Mouse (Mus musculus) adrenal gland, postnatal 10 days (tissue): ENCODE results near the gene Rabggtb. TPM values are rescaled to one million over a fixed set of nuclear protein-coding genes. Genes with fewer than 3 reads are reported as not detected.

Experiments
- DNase-seq: peaks from one replicate; pipeline ENCODE4 v3.0.0; 2021; ENCODE audit warnings: mixed read lengths
- long read RNA-seq, 2 experiments: library from polyadenylated mRNA; stranded (forward); transcript quantifications; one replicate each; pipeline ENCODE4 v2.0.0; 2021
- total RNA-seq, 2 experiments: library from RNA; stranded (reverse); gene quantifications; 2 replicates each; pipeline ENCODE4 v1.2.3; 2021

Rabggtb gene
- 10 to 100 TPM; 79.4 to 82.2 TPM for total RNA-seq
- long read RNA-seq, experiment 1, transcript Rabggtb-202 (8 exons, 1,418 nt), result minor isoform, 5 of 80 reads
- long read RNA-seq, experiment 1, transcript Rabggtb-201 (9 exons, 1,381 nt), result major isoform, 36 of 80 reads
- long read RNA-seq, experiment 1, partial matches to known transcripts, result 5 of 80 reads
- long read RNA-seq, experiment 1, other reads (novel, unspliced or antisense), result 33 of 80 reads
- long read RNA-seq, experiment 2, transcript Rabggtb-201 (9 exons, 1,381 nt), result major isoform, 14 of 38 reads
- long read RNA-seq, experiment 2, partial matches to known transcripts, result 1 of 38 reads
- long read RNA-seq, experiment 2, other reads (novel, unspliced or antisense), result 19 of 38 reads

DNA sequence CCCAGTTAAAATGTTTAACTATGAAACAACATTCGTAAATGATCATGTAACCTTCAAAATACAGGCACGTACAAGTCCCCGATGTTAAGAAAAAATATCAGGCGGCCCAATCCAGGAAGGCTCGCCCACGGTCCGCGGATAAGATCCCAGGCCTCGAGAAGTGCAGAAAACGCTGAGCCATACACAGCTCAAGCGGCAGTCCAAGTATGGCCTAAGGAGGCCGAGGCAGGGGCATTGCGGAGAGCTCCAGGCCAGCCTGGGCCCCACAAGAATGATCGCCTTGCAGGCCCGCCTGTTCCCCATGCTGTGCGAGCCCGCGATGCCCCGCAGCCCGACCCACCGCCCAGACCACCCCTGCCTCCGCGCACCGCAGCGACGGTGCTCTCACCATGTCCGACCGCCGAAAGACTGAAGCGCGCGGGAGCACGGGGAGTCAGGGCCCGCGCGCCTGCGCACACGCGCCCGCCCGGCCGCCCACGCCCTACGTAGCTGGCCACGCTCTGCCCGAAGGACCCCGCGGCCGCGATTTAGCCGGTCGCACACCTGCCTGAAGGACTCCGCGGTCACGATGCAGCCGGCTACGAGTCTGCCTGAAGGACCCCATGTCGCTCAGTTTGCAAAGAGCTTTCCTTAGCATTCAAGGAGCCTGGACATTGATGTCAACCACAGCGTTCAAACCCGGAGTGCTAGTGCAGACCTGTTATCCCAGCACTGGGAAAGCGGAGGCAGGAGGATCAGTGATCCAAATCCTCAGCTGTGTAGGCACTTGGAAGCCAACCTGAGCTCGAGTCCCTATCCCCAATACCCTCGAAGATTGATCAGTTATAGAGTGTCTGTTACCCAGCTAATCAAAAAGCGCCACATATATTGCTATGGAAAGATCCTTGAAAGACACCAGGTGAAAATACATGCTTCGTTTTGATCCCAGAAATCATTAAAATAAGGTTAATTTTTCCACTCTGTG lies at the start of gene Rabggtb:
Rabggtb (minus strand) TSS at position 464 of the 964 bp plus-strand sequence.
- peak; percentile 97 for DNase-seq

GRCm38 (mm10) chr3:153961632-153962389 lies 49.0 kb upstream of the Rabggtb start:
- peak; percentile 30 for DNase-seq

- DNase-seq, result no peak
Measured at GRCm38 (mm10) chr3:153960884-153961283, 48.1 kb upstream of the Rabggtb start.

- no peak for DNase-seq
Measured at GRCm38 (mm10) chr3:153959731-153960207, 47.0 kb upstream of the Rabggtb start.

- DNase-seq, result peak; percentile 29
Measured at GRCm38 (mm10) chr3:153959035-153959730, 46.4 kb upstream of the Rabggtb start.

DNA sequence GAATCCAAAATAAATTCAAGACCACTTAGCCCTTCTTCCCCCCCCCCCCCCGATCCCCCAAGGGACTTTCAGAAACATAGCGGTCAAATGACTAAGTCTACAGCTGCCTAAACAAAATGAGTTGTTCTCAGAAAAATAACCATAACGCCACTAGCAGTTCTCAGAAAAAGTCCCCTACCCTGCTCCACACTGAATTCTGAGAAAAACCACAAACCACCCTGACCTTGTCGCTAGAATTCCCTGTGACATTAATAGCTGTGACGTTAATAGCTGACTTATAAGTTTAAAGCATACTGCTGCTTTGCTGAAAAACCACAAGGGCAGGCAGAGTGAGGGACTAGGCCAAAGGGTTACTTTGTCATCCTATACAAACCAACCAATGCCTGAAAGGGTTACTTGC lies 45.1 kb upstream of the Rabggtb start:
- DNase-seq, result no peak

- peak; percentile 35 for DNase-seq
Measured at GRCm38 (mm10) chr3:153948176-153948575, 35.4 kb upstream of the Rabggtb start.

- DNase-seq, result peak; percentile 40
Measured at GRCm38 (mm10) chr3:153947271-153947670, 34.5 kb upstream of the Rabggtb start.

DNA sequence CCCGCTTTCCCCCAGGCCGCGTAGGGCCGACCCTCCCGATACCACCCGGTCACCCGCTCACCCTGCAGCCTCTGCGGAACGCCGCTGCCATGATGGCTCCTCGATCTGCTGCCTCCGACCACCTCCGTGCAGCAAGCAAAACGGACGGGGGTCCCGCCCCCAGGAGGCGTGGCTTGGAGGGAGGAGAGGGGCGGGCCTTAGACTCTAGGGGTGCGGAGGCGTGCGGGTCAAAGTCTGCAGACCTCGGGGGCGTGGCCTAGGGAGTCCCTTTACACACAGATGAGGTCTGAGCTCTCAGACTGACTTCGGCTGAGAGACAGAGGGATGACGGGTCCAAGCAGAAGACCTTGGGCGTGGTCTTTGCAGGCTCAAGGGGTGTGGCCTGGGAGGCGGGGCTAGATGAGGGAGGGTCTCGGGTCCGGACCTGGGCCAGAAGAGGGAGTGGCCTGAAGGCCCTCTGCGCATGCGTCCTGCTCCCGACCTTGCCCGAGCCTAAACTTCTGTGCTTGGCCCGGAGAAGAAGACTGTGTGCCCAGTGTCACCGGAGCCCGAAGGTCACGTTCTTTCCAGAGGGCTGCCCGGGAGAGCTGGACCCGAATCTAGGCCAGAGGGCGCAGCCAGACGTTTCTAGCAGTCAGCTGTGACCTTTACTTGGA lies 31.7 kb upstream of the Rabggtb start, which contains the start of gene Acadm:
Acadm (minus strand) TSS at position 298 of the 656 bp plus-strand sequence.
- peak; percentile 100 for DNase-seq

- DNase-seq, result no peak
Measured at GRCm38 (mm10) chr3:153943901-153944334, 31.1 kb upstream of the Rabggtb start.

GRCm38 (mm10) chr3:153943003-153943640 lies 30.3 kb upstream of the Rabggtb start:
- peak; percentile 18 for DNase-seq

GRCm38 (mm10) chr3:153941613-153942012 lies 28.8 kb upstream of the Rabggtb start:
- DNase-seq, result no peak

DNA sequence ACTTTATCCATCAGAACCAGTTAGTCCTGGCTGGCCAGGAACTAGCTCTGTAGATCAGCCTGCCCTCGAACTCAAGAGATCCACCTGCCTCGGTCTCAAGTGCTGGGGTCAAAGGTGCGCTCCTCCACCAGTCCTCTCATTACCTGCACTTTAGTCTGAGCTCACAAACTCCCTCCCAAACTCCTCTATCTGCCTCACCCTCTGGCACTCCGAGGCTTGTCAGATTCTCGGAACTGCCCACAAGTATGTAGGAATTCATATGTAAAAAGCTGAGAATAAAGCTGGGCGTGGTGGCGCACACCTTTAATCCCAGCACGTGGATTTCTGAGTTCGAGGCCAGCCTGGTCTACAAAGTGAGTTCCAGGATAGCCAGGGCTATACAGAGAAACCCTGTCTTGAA lies 27.7 kb upstream of the Rabggtb start:
- no peak for DNase-seq

GRCm38 (mm10) chr3:153940021-153940420 lies 27.2 kb upstream of the Rabggtb start:
- no peak for DNase-seq

- no peak for DNase-seq
Measured at GRCm38 (mm10) chr3:153937116-153937810, 24.5 kb upstream of the Rabggtb start.

- no peak for DNase-seq
Measured at GRCm38 (mm10) chr3:153935878-153936277, 23.1 kb upstream of the Rabggtb start.

DNA sequence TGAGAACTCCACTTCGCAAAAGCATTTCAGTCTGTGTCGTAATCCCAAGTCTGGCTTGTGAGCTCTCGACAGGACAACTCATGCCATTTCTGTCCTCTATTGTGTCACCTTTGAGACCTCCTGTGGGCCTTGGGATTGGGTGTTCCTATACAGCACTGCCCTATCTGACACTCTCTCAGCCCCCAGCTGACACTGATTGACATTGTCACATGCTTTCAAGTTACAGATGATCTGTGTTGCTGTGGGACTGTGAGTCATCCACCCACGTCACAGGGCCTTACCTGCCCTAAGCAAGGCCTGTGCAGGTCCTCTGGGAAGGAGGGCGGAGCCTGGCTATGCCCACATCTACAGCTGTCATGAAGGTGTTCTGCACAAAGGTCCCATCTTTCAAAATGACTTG lies 19.7 kb upstream of the Rabggtb start:
- no peak for DNase-seq

- no peak for DNase-seq
Measured at GRCm38 (mm10) chr3:153929526-153929925, 16.7 kb upstream of the Rabggtb start.

- DNase-seq, result no peak
Measured at GRCm38 (mm10) chr3:153926333-153926732, 13.5 kb upstream of the Rabggtb start.
